Mouse (Mus musculus) cerebellum, adult 8-10 months (tissue): Measurements from ENCODE around the gene Acadvl.

Experiments
- DNase-seq: peaks from one replicate; pipeline ENCODE4 v3.0.0; 2022

The Acadvl gene

GRCm38 (mm10) chr11:70014880-70015558, at the start of gene Acadvl:
Acadvl (minus strand) TSS chr11:70015411.
- peak; percentile 86 for DNase-seq

DNA sequence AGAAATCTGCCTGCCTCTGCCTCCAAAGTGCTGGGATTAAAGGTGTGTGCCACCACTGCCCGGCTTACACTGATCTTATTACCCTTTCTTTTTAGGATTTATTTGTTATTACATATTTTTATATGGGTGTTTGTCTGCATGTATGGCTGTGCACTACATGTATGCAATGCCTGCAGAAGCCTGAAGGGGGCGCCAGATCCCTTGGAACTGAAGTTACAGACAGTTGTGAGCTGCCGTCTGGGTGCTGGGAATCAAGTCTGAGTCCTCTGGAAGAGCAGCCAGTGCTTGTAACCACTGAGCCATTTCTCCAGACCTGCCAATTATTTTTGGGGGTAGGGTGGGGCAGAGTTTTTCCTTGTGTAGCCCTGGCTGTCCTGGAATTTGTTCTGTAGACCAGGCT, 47.8 kb upstream of the Acadvl start:
- DNase-seq: no peak

GRCm38 (mm10) chr11:70059930-70060329, 44.7 kb upstream of the Acadvl start:
- DNase-seq: no peak

DNA sequence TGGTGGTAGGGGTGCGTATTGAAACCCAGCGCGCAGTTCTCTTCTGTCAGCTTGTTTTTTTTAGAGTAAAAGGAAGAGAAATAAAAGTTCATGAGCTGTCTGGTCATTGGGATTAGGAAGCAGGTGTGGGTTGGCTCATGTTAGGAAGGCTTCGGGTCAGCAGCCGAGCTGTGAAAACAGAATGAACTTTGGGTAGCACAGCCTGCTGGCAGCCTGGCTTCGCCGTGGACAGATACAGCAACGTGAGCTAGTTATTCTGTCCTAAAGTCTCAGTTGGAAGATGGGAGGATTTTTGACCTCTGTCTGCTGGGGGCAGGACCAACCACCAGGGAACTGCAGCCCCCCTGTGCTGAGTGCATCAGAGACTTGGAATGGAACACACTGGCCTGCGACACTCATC, 42.6 kb upstream of the Acadvl start:
- no peak for DNase-seq

DNA sequence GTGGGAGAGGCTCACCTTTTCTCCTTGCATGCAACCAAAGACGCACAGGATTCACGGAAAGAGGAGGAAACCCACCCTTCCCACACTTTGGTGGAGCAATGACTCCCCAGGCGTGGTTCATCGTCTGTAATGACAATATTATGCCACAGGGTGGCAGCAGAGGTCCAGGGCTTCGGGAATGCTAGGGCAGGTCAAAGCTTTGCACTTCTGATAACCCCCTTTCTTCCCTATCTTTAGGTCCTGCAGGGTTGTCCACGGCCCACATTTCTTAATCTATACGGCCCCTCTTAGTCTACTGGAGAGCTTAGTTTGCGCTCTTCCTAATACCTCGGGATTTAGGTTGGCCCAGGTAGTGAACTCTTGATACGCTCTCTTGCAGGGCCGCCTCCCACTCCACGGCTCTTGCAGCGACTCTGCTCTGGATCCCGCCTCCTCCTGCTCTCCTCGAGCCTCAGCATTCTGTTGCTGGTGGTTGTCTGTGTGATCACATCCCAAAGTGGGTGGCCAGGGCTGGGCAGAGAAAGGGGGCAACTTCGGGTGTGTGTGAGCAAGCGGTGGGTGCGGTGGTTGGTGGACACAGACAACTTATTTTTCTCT, 40.5 kb upstream of the Acadvl start:
- peak; percentile 78 for DNase-seq

DNA sequence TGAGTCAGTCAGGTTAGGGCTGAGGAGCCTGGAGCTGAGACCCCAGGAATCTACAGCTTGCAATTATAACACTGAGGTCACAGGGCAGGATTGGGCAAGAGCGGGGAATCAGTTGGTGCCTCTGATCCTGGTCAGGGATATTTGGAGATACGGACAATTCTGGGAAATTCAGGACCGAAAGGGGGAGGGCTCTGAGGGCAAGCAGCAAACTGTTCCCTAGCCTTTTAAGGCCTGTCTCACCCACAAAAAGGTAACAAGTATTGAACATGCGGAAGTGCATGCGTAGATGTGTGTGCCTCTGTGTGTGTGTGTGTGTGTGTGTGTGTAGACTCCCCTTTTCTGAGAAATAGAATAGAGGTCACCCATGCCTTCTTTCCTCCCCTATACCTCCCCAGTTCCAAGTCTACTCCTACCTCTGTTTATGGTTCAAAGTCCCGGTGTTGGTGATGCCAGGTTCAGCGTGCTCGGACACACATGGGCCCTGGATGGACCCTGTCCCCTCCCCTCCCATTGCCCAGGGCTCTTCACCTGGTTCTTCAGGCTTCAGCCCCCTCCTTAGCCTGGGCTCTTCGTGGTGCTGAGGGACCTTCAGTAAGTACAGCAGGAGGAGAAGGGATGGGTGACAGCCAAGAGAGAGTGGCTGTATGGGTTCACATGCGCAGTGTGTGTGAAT, 38.8 kb upstream of the Acadvl start, which contains the start of gene Asgr1:
TSS of gene Asgr1 (plus strand) at position 188 of the 673 bp plus-strand sequence.
- no peak for DNase-seq

DNA sequence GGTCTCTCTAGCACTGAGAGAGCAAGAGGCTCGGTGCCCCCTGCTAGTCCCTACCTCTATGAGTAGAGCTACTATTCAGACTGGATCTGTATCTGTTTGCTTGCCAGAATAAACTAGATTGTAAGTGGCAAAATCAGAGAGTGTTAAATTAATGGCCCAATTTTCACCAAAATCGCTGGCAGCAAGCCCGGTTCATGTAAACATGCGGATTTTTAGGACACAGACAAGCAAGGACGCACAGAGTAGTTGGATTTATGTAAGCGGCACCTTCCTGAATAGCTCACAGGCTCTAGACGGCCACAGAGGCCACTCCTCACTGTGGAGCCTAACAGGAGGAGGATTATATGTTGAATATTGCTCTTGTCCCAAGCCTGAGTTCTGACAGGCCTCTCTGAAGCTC, 37.9 kb upstream of the Acadvl start:
- DNase-seq: no peak

DNA sequence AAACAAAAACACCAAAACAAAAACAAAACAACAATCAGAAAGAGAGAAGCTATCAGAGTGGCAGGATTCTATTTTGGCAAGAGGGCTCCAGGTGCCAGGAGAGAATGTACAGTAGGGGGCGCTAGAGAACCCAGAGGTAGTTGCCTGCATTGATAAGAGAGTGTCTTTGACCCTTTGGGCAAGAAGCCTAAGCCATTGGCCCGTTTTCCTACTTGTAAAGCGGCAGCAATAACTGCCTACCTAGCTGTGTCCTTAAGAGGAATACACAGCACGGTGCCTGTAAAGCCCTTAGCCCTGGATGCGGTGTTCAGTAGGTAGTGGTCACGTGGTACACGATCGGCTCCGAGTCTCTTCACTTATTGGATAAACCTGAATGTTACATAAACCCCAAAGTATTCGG, 34.6 kb upstream of the Acadvl start:
- DNase-seq: no peak

GRCm38 (mm10) chr11:70049366-70049765, 34.2 kb upstream of the Acadvl start:
- no peak for DNase-seq

- no peak for DNase-seq
Observed at GRCm38 (mm10) chr11:70045435-70045834, 30.2 kb upstream of the Acadvl start.

DNA sequence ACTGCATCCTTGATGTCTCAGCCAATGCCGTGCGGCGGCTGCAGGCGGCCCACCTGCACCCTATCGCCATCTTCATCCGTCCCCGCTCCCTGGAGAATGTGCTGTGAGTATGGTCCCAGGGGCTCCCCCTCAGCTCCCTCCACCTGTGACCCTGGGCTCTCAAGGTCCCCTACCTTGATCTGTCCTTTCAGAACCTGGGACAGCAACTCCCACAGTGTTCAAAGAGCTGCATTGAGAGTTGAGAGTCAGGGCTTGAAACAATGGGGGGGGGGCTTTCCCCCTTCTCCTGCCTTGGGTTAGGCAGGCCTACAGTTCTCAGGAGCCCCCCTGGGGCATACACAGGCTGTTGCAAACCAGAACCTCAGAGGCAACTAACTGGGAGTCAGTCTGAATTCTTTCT, 28.5 kb upstream of the Acadvl start:
- no peak for DNase-seq

GRCm38 (mm10) chr11:70042309-70043085, 27.3 kb upstream of the Acadvl start:
- DNase-seq: no peak

DNA sequence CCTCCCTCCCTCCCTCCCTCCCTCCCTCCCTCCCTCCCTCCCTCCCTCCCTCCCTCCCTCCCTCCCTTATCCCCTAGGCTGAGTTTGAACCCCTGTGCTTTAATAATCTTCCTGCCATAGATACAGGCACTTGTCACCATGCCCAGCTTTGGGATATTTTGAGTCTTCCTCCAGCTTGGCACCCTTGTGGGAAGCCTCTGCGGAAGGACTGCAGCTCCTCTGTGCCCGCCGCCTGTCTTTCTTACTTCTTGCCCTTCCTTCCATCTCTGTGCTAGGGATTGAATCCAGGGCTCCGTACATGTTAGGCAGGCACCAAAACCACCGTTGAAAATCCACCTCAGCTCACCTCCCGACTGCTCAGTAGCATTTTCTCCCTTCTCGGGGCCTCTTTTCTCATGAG, 25.0 kb upstream of the Acadvl start:
- DNase-seq: no peak

DNA sequence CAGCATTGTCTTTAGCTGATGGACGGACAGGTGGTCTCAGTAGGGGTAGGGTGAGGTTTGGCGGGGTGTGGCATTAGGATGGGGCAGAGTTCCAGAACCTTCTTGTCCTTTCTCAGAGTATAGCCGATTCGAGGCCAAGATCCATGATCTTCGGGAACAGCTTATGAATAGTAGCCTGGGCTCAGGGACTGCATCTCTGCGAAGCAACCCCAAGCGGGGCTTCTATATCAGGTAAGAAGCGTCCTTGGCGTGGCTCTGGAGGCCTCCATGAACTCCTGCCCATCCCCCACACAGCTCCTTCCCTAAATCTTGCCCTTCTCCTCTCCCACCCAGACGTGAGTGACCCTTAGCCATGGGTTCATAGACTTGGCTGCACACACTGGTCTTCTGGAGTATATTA, 24.4 kb upstream of the Acadvl start:
- DNase-seq: no peak

DNA sequence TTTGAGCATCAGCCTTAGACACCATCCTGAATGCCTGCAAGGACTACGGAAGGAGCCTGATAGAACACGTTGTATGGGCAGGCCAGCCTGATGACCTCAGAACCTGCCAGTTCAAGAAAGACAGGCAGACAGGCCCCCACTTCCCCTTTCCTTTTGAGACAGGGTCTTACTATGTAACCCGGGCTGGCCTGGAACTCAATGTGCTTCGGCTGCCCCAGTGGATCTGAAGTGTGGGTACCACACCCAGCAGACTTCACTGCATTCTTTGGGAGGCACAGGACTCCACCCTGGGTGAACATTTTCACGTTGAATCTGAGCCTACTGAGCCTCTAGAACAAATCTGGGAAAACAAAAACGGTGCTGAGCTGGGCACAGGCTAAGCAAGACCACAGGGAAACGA, 23.0 kb upstream of the Acadvl start:
- no peak for DNase-seq

- no peak for DNase-seq
Observed at GRCm38 (mm10) chr11:70031321-70031670, 16.1 kb upstream of the Acadvl start.

GRCm38 (mm10) chr11:70030651-70031320, 15.6 kb upstream of the Acadvl start:
- no peak for DNase-seq

GRCm38 (mm10) chr11:70029829-70030550, 14.8 kb upstream of the Acadvl start:
- no peak for DNase-seq

GRCm38 (mm10) chr11:70029130-70029801, 14.1 kb upstream of the Acadvl start:
- DNase-seq: no peak

- no peak for DNase-seq
Observed at GRCm38 (mm10) chr11:70028401-70029129, 13.4 kb upstream of the Acadvl start.

- DNase-seq: no peak
Observed at GRCm38 (mm10) chr11:70027397-70027796, 12.2 kb upstream of the Acadvl start.
